Mouse (Mus musculus): ENCODE measurements around the gene Aldh3b1. TPM values are rescaled to one million over a fixed set of nuclear protein-coding genes. Genes with fewer than 3 reads are reported as not detected.
"Not testable (repeated sequence)": the region's sequence is repeated elsewhere in the genome, so short reads cannot be mapped to it uniquely, and the experiment has no call there.

Aldh3b1 gene
- total RNA-seq (2014; rRNA removed), result 1.7 and 4.2 TPM in 2 replicates
- 3.6 and 4.1 TPM in 2 replicates for polyA plus RNA-seq (2015; fragmentation: Nextera tagmentation; extraction: Ambion mirVana)

DNA sequence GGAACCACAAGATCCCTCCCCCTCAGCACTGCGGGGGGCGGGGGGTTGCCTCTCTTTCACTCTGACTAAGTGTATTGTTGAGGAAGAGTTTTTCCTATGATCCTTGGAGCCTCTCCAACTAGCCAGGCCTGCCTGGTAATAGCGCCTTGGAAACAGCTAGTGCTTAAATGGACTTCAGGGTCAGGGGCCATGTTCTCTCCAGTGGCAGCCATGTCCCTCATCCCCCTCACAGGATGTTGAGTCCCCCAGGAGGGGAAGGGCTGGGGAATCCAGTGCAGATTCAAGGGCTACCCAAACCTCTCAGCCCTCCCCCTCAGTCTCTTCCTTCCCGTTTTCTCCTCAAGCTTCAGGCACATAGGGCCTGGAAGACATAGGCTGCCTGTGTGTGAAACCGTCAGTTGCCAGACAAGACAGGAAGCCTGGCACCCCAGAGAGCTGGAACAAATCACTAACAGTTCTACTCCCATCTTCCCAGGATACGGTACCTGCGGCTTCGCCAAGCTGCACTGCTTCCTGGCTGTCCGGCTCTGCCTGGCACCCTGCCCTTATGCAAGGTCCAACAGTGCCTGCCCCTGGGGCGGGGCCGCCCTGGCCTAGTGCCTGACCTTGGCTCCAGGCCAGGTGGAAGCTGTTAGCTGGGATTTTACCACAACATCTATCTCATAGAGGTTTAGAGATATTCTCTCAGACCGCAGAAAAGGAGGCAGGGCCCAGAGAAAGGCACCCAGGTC lies at the start of gene Aldh3b1:
Gene Aldh3b1, minus strand, starts transcription at position 598 of the 731 bp plus-strand sequence.
- ATAC-seq (peak; percentile 68), DNase-seq (peak; percentile 48)
- Histone ChIP-seq H3K4me1 (ENCODE audit: insufficient read depth) (peaks cover 10% of the 10 kb centered on the region; the same call in 1 of the 2 replicates), H3K36me3 (ENCODE audit: insufficient read depth) (no peaks in the 10 kb centered on the region), H3K9ac (no peak within 1 kb of the TSS), H3K27me3 (ENCODE audit: insufficient read depth, low read length) (no peaks in the 10 kb centered on the region), H3K27ac (ENCODE audit: low read depth, low read length) (peak within 1 kb of the TSS; percentile 55), H3K4me2 (ENCODE audit: low read depth) (no peak within 1 kb of the TSS), H3K9me3 (ENCODE audit: low read length) (no peaks in the 10 kb centered on the region), H3K4me3 (ENCODE audit: low read depth, low read length) (no peak within 1 kb of the TSS)
- WGBS, result 41% methylated on average over 12 of the region's 12 CpGs
- no peak for TF ChIP-seq CTCF (IDR thresholded peaks at IDR 0.05; ENCODE audit: low read depth)

DNA sequence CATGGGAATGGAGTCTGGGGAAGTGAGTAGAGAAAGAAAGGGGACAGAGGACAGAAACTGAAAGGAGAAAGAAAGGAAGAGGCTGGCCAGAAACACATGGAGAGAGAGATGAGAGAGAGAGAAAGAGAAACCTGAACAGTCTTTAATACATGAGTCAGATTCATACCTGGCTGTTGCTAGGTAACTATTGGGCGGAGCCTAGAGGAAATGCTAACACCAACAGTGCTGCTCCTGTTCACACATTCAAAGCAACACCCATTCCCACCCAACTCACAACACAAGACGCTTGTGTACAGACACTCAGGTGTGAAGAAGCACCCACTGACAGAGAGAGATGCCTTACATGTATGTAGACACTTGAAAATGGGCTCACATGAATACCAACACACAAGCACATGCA lies 46.3 kb upstream of the Aldh3b1 start:
- H3K4me1 ChIP-seq (ENCODE audit: insufficient read depth), result no peaks in the 10 kb centered on the region
- no peak overlapping the region for H3K4me3 ChIP-seq (ENCODE audit: low read depth, low read length)
- H3K27ac ChIP-seq (ENCODE audit: low read depth, low read length), result no peak overlapping the region
- H3K9me3 ChIP-seq (ENCODE audit: low read length), result no peaks in the 10 kb centered on the region
- DNase-seq (no peak), ATAC-seq (no peak)
- H3K36me3 ChIP-seq (ENCODE audit: insufficient read depth), result no peaks in the 10 kb centered on the region
- 75% methylated on average over 2 of the region's 2 CpGs for WGBS
- no peak overlapping the region for H3K4me2 ChIP-seq (ENCODE audit: low read depth)
- no peak for TF ChIP-seq CTCF (IDR thresholded peaks at IDR 0.05; ENCODE audit: low read depth)
- H3K27me3 ChIP-seq (ENCODE audit: insufficient read depth, low read length), result no peaks in the 10 kb centered on the region
- H3K9ac ChIP-seq, result no peak overlapping the region

- not testable (repeated sequence) for H3K9me3 ChIP-seq (ENCODE audit: low read length); H3K4me1 ChIP-seq (ENCODE audit: insufficient read depth); DNase-seq; H3K4me3 ChIP-seq (ENCODE audit: low read depth, low read length); H3K4me2 ChIP-seq (ENCODE audit: low read depth); H3K27ac ChIP-seq (ENCODE audit: low read depth, low read length); H3K36me3 ChIP-seq (ENCODE audit: insufficient read depth); H3K27me3 ChIP-seq (ENCODE audit: insufficient read depth, low read length); H3K9ac ChIP-seq
- WGBS, result 49% methylated on average over 6 of the region's 6 CpGs
- peak; percentile 78 for ATAC-seq
These were observed 45.0 kb upstream of the Aldh3b1 start for GRCm38 (mm10) chr19:3974608-3975007.

DNA sequence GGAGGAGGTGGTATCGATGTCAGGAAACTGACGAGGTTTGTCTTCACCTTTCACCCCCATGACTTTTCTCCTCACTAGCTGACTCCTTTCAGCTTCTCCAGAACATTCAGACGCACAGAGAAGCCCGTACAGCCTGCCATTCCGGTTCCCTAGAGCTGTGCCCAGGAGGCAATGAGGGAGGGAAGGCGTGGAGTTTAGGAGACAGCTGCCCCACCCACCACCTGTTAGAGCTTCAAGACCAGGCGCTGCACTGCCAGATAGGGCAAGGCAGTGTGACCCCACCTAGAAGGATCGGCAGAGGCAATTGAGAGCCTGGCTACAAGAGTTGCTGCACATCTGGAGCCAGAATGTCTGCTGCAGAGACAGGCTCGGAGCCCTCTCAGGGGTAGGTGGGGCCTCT lies 42.6 kb upstream of the Aldh3b1 start, which contains the start of gene Aldh3b2:
Gene Aldh3b2, plus strand, starts transcription at position 100 of the 400 bp plus-strand sequence.
- TF ChIP-seq CTCF (IDR thresholded peaks at IDR 0.05; ENCODE audit: low read depth), result no peak
- no peak for ATAC-seq
- 61% methylated on average over 9 of the region's 9 CpGs for WGBS

DNA sequence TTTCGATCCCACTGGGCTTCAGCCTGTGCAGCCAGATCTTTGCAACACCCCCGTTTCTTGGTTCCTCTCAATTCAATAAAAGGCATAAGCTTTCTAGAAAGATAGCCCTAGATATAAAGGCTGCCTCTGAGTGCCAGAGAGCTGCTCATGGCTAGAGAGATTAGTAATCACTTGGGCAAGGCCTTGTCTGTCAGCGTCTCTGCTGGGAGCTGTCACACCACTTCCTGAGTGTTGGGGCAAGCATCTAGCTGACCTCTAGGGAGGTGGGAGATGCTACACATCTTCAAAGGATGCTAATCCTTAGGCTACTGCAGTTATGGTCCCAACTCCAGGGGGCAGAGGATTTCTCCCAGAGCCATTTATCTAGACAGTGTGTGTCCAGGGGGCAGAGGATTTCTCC lies 37.6 kb upstream of the Aldh3b1 start:
- ATAC-seq, result no peak
- H3K9ac ChIP-seq, result no peak overlapping the region
- DNase-seq, result no peak
- H3K9me3 ChIP-seq (ENCODE audit: low read length), result no peaks in the 10 kb centered on the region
- 69% methylated on average over 3 of the region's 3 CpGs for WGBS
- H3K4me2 ChIP-seq (ENCODE audit: low read depth), result no peak overlapping the region
- no peaks in the 10 kb centered on the region for H3K36me3 ChIP-seq (ENCODE audit: insufficient read depth)
- H3K27me3 ChIP-seq (ENCODE audit: insufficient read depth, low read length), result no peaks in the 10 kb centered on the region
- H3K4me3 ChIP-seq (ENCODE audit: low read depth, low read length), result no peak overlapping the region
- H3K4me1 ChIP-seq (ENCODE audit: insufficient read depth), result no peaks in the 10 kb centered on the region
- H3K27ac ChIP-seq (ENCODE audit: low read depth, low read length), result no peak overlapping the region
- no peak for TF ChIP-seq CTCF (IDR thresholded peaks at IDR 0.05; ENCODE audit: low read depth)

More for the DNA sequence above, 42.6 kb upstream of the Aldh3b1 start, which contains the start of gene Aldh3b2:
- no peaks in the 10 kb centered on the region for H3K4me1 ChIP-seq (ENCODE audit: insufficient read depth)
- H3K4me2 ChIP-seq (ENCODE audit: low read depth), result no peak within 1 kb of the TSS
- no peaks in the 10 kb centered on the region for H3K36me3 ChIP-seq (ENCODE audit: insufficient read depth)
- no peaks in the 10 kb centered on the region for H3K9me3 ChIP-seq (ENCODE audit: low read length)
- no peak within 1 kb of the TSS for H3K9ac ChIP-seq
- H3K27ac ChIP-seq (ENCODE audit: low read depth, low read length), result no peak within 1 kb of the TSS
- DNase-seq, result no peak
- H3K27me3 ChIP-seq (ENCODE audit: insufficient read depth, low read length), result no peaks in the 10 kb centered on the region
- no peak within 1 kb of the TSS for H3K4me3 ChIP-seq (ENCODE audit: low read depth, low read length)

DNA sequence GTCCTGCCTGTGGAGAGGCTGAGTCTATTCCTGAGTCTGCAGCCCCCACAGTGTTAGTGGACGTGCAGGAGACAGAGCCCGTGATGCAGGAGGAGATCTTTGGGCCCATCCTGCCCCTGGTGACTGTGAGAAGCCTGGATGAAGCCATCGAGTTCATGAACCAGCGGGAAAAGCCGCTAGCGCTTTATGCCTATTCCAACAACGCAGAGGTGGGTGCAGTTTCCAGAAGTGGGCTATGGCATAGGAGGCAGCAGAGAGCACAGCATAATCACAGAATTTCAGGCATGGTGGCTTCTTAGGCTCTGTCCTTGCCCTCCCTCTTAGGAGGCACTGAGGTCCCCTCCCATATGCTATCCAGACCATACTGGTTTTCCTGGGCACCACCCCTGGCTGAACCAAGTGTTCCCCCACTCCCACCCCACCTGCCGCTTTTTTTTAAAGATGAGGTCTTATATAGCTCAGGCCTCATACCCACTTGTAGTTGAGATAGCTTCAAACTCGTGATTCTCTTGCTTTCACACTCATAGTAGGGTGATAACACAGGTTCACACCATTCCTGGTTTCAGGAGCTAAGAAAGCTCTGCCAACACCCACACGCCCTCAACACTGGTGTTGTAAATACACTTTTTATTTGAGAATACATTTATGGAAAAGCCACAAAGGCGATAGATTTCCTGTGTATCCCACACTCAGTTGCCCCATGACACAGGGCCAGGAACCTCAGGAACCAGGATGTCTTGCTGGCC lies 36.9 kb upstream of the Aldh3b1 start:
- TF ChIP-seq CTCF (IDR thresholded peaks at IDR 0.05; ENCODE audit: low read depth), result peak; percentile 52
- Histone ChIP-seq H3K9me3 (ENCODE audit: low read length) (no peaks in the 10 kb centered on the region), H3K27me3 (ENCODE audit: insufficient read depth, low read length) (no peaks in the 10 kb centered on the region), H3K4me2 (ENCODE audit: low read depth) (no peak overlapping the region), H3K27ac (ENCODE audit: low read depth, low read length) (no peak overlapping the region), H3K4me1 (ENCODE audit: insufficient read depth) (no peaks in the 10 kb centered on the region), H3K36me3 (ENCODE audit: insufficient read depth) (no peaks in the 10 kb centered on the region), H3K4me3 (ENCODE audit: low read depth, low read length) (no peak overlapping the region), H3K9ac (no peak overlapping the region)
- WGBS, result 69% methylated on average over 11 of the region's 11 CpGs
- DNase-seq (peak; percentile 40), ATAC-seq (no peak)

- 73% methylated on average over 4 of the region's 4 CpGs for WGBS
- no peak overlapping the region for H3K27ac ChIP-seq (ENCODE audit: low read depth, low read length)
- H3K9ac ChIP-seq, result no peak overlapping the region
- TF ChIP-seq CTCF (IDR thresholded peaks at IDR 0.05; ENCODE audit: low read depth), result no peak
- DNase-seq, result no peak
- H3K4me1 ChIP-seq (ENCODE audit: insufficient read depth), result no peaks in the 10 kb centered on the region
- H3K36me3 ChIP-seq (ENCODE audit: insufficient read depth), result no peaks in the 10 kb centered on the region
- H3K27me3 ChIP-seq (ENCODE audit: insufficient read depth, low read length), result no peaks in the 10 kb centered on the region
- ATAC-seq, result no peak
- no peak overlapping the region for H3K4me3 ChIP-seq (ENCODE audit: low read depth, low read length)
- H3K4me2 ChIP-seq (ENCODE audit: low read depth), result no peak overlapping the region
- no peaks in the 10 kb centered on the region for H3K9me3 ChIP-seq (ENCODE audit: low read length)
These were observed 34.4 kb upstream of the Aldh3b1 start for GRCm38 (mm10) chr19:3964030-3964429.

Measured in forebrain, postnatal 0 days (tissue).